Mouse (Mus musculus): ENCODE data around the gene Fasn. TPM values are rescaled to one million over a fixed set of nuclear protein-coding genes. Genes with fewer than 3 reads are reported as not detected.

Gene Fasn
- polyA plus RNA-seq, 1 experiment from 2014 or later, result 19.9 TPM

DNA sequence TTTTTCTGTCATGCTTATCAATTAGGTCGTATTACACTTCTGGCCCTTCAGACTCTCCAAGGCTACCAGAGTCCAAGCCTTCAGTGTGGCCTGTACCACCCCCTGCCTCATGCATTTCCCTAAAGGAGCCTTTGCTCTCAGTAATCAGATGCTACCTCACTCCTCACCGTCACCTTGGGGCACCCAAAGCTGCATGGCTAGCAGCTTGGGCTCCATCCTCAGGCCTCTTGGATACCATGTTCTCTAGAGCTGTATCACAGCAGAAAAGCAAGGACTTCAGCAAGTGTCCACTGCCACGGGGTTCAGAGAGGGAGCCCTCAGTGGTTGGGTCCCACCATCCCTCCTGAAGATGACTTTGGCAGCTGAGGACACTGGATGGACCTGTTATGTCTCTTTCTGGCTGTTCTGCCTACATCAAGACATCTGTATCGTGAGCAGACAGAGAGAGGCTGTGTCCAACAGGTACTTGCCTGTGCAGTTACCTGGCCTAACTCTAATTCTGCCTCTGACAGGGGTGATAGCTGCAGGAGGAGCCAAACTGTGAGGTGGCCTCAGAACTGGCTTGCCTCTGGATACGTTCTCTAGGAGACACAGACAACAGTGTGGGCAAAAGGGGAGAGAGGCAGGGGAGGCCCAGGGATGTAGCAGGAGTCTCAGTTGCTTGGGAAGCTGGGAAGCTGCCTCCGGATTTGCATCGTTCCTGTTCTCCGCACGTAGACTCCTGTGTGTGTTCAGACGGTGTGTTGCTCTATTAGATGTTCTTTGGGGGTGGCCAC, 5.6 kb upstream of the Fasn start:
- H3K9ac ChIP-seq (ENCODE audit: low read depth, low read length), result no peak overlapping the region
- no peak for TF ChIP-seq CTCF (IDR thresholded peaks at IDR 0.05; ENCODE audit: low read depth)
- no peak overlapping the region for H3K4me3 ChIP-seq (replicated peaks; ENCODE audit: low read depth, low read length)
- no peaks in the 10 kb centered on the region for H3K27me3 ChIP-seq (ENCODE audit: insufficient read depth, low read length)
- H3K4me1 ChIP-seq (replicated peaks; ENCODE audit: insufficient read depth, low read length), result peaks cover 7% of the 10 kb centered on the region
- no peak overlapping the region for H3K4me2 ChIP-seq (ENCODE audit: low read length)
- DNase-seq (ENCODE audit: low spot score) (no peak), ATAC-seq (replicated peaks; ENCODE audit: low FRiP score, low read depth) (no peak)
- 0 out of 2 replicates have a peak, but pooled peaks cover 5% of the 10 kb centered on the region for H3K36me3 ChIP-seq (ENCODE audit: insufficient read depth, low read length)
- 85% methylated on average over 10 of the region's 10 CpGs for WGBS
- no peaks in the 10 kb centered on the region for H3K9me3 ChIP-seq (replicated peaks; ENCODE audit: low read length)
- no peak overlapping the region for H3K27ac ChIP-seq

DNA sequence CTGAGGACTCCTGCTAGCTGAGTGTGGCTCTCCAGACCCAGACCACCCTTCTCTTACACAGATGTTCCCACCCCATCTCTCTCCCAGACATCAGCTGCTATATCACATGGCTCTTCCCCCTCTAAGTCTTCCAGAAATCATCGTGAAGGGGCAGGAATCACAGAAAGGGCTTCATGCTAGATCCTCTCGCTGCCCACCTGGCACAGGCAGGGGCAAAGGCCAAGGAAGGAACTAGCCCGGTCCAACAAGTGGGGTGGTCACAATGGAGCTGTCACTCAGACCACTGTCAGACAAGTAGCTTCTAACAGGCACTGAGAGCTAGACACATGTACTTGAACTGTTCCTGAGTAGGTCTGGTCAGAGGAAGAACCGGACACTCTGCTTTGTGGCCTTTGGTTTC, 4.1 kb upstream of the Fasn start:
- no peak overlapping the region for H3K27ac ChIP-seq
- H3K9ac ChIP-seq (ENCODE audit: low read depth, low read length), result no peak overlapping the region
- 73% methylated on average over 4 of the region's 4 CpGs for WGBS
- no peak overlapping the region for H3K4me3 ChIP-seq (replicated peaks; ENCODE audit: low read depth, low read length)
- H3K4me1 ChIP-seq (replicated peaks; ENCODE audit: insufficient read depth, low read length), result peaks cover 10% of the 10 kb centered on the region
- TF ChIP-seq CTCF (IDR thresholded peaks at IDR 0.05; ENCODE audit: low read depth), result no peak
- no peak overlapping the region for H3K4me2 ChIP-seq (ENCODE audit: low read length)
- no peak for DNase-seq (ENCODE audit: low spot score)
- ATAC-seq (replicated peaks; ENCODE audit: low FRiP score, low read depth), result no peak
- H3K9me3 ChIP-seq (replicated peaks; ENCODE audit: low read length), result no peaks in the 10 kb centered on the region
- no peaks in the 10 kb centered on the region for H3K27me3 ChIP-seq (ENCODE audit: insufficient read depth, low read length)
- 0 out of 2 replicates have a peak, but pooled peaks cover 5% of the 10 kb centered on the region for H3K36me3 ChIP-seq (ENCODE audit: insufficient read depth, low read length)

DNA sequence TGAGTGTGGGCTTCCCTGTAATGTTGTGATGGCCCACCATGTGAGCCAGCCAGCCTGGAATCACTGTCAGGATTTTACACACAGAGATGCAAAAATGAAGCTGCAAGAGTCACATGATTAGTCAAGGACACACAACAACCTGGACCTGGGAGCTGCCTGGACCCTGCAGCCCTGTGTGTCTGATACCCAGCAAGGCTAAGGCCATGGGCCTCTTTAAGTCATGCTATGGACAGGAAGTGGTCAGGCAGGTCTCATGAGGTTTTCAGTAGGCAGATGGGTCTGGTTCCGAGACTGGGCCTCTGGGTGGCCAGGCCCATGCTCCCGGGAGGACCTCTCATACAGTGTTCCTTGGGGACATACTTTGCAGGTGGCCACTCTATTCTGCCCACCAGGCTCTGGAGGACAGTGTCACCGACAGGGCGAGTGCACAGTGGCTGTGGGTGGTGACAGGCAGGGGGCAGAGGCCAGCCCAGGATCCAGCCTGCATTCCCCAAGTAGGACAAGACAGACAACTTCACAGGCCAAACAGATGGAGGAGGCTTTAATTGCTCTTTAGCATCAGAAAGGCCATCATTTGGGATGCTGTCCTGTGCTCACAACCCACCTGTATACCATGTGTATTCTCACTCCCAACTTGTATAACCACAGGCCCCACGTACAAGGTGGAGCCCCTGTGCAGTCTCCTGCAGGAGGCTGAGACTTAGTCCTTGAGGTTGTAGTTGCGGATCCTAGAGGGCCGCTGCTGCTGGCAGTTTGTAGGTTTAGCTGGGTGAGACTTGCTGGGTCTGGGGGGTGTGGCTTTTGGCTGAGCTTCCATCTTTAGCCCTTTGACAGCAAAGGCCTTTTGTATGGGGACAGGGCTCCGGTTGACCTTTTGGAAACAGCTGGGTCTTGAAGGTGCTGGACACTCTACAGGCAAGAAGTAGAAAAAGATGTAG, 1.9 kb upstream of the Fasn start:
- H3K9me3 ChIP-seq (replicated peaks; ENCODE audit: low read length), result no peaks in the 10 kb centered on the region
- 86% methylated on average over 8 of the region's 8 CpGs for WGBS
- no peak overlapping the region for H3K4me3 ChIP-seq (replicated peaks; ENCODE audit: low read depth, low read length)
- H3K4me2 ChIP-seq (ENCODE audit: low read length), result no peak overlapping the region
- no peak overlapping the region for H3K9ac ChIP-seq (ENCODE audit: low read depth, low read length)
- ATAC-seq (replicated peaks; ENCODE audit: low FRiP score, low read depth) (no peak), DNase-seq (ENCODE audit: low spot score) (no peak)
- H3K27me3 ChIP-seq (ENCODE audit: insufficient read depth, low read length), result no peaks in the 10 kb centered on the region
- H3K4me1 ChIP-seq (replicated peaks; ENCODE audit: insufficient read depth, low read length), result peaks cover 21% of the 10 kb centered on the region
- 0 out of 2 replicates have a peak, but pooled peaks have one; percentile 2 for TF ChIP-seq CTCF (IDR thresholded peaks at IDR 0.05; ENCODE audit: low read depth)
- 0 out of 2 replicates have a peak overlapping the region, but pooled peaks have one; percentile 94 for H3K27ac ChIP-seq
- 0 out of 2 replicates have a peak, but pooled peaks cover 5% of the 10 kb centered on the region for H3K36me3 ChIP-seq (ENCODE audit: insufficient read depth, low read length)

GRCm38 (mm10) chr11:120825289-120825863, 1.0 kb upstream of the Fasn start:
- H3K4me3 ChIP-seq (replicated peaks; ENCODE audit: low read depth, low read length), result peak overlapping the region; percentile 66; the same call in 1 of the 2 replicates
- H3K36me3 ChIP-seq (ENCODE audit: insufficient read depth, low read length), result 0 out of 2 replicates have a peak, but pooled peaks cover 10% of the 10 kb centered on the region
- TF ChIP-seq CTCF (IDR thresholded peaks at IDR 0.05; ENCODE audit: low read depth), result no peak
- peak overlapping the region; percentile 92 for H3K4me2 ChIP-seq (ENCODE audit: low read length)
- no peaks in the 10 kb centered on the region for H3K27me3 ChIP-seq (ENCODE audit: insufficient read depth, low read length)
- H3K27ac ChIP-seq, result peak overlapping the region; percentile 94
- peaks cover 21% of the 10 kb centered on the region for H3K4me1 ChIP-seq (replicated peaks; ENCODE audit: insufficient read depth, low read length)
- 43% methylated on average over 4 of the region's 4 CpGs for WGBS
- H3K9ac ChIP-seq (ENCODE audit: low read depth, low read length), result peak overlapping the region; percentile 87
- no peak for DNase-seq (ENCODE audit: low spot score)
- H3K9me3 ChIP-seq (replicated peaks; ENCODE audit: low read length), result no peaks in the 10 kb centered on the region
- no peak for ATAC-seq (replicated peaks; ENCODE audit: low FRiP score, low read depth)

DNA sequence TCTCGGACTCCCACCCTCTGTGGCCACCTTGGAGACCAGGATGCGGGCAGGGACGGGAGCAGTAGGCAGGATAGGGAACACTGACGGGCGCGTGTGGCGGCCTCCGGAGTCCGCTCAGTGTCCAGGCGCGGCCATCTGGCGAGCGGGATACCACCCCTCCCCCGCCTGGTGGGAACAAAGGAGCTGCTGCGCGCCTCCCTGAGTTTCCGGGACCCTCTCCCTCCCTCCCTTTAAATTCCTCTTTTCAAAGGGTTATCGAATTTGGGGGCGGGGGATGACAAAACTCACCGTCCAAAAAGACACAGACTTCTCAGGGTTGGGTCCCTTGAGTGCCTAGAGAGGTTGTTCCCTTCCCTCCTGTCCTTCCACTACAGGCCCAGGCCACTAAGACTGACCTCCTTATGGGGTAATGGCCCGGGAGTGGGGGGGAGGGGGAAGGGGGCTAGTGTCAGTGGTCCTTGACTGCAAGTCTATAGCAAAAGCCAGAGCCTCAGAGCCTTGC, 491 bp upstream of the Fasn start:
- no peak for TF ChIP-seq CTCF (IDR thresholded peaks at IDR 0.05; ENCODE audit: low read depth)
- H3K4me3 ChIP-seq (replicated peaks; ENCODE audit: low read depth, low read length), result peak overlapping the region; percentile 66
- no peaks in the 10 kb centered on the region for H3K9me3 ChIP-seq (replicated peaks; ENCODE audit: low read length)
- H3K27me3 ChIP-seq (ENCODE audit: insufficient read depth, low read length), result no peaks in the 10 kb centered on the region
- H3K4me1 ChIP-seq (replicated peaks; ENCODE audit: insufficient read depth, low read length), result peaks cover 21% of the 10 kb centered on the region
- peak; percentile 15; the same call in 1 of the 2 replicates for ATAC-seq (replicated peaks; ENCODE audit: low FRiP score, low read depth)
- 0 out of 2 replicates have a peak, but pooled peaks cover 11% of the 10 kb centered on the region for H3K36me3 ChIP-seq (ENCODE audit: insufficient read depth, low read length)
- H3K4me2 ChIP-seq (ENCODE audit: low read length), result peak overlapping the region; percentile 92
- WGBS, result under 1% methylated on average over 21 of the region's 21 CpGs
- peak overlapping the region; percentile 94 for H3K27ac ChIP-seq
- H3K9ac ChIP-seq (ENCODE audit: low read depth, low read length), result peak overlapping the region; percentile 87
- DNase-seq (ENCODE audit: low spot score), result no peak

Data from kidney, postnatal 0 days (tissue).